Mouse (Mus musculus): Measurements from ENCODE around the gene Hrh3. TPM values are rescaled to one million over a fixed set of nuclear protein-coding genes. Genes with fewer than 3 reads are reported as not detected.

Gene Hrh3
- 21.1 and 25.4 TPM in 2 replicates for polyA plus RNA-seq (2012; rRNA removed)

DNA sequence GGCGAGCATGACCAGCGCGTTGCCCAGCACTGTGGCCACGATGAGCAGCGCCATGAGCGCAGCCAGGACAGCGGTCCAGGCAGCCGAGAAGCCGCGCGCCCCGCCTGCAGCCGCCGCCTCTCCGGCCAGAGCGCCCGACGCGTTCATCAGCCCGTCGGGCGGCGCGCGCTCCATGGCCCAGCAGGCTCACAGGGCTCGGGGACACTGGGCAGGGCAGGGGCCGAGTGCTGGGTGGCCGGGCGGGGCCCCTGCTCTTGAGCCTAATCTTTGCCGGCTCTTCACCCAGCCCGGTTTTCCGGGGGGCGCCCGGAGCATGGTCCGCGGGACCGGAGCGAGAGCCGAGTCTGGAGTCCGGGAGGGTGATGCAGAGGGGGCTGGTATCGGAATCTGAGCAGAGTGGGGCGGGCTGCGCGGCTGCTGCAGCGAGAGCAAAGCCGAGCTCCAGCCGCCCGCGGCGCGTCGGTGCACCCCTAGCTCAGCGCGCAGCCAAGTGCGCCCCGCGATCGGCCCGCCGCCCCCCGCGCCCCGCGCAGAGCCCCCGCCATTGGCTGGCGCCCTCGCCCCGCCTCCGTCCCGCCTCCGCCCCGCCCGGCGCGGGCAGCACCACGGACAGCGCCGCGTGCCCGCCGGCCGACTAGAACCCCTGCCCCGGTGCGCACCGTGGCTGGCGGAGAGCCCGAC, at the start of gene Hrh3:
Gene Hrh3 (minus strand): TSS at position 511 of the 681 bp plus-strand sequence.
- 0 out of 2 replicates have a peak, but pooled peaks cover 1% of the 10 kb centered on the region for H3K27me3 ChIP-seq (ENCODE audit: control insufficient read depth, insufficient read depth, low read length)
- peak; percentile 74 to 75 for DNase-seq
- H3K4me3 ChIP-seq (replicated peaks; ENCODE audit: insufficient read depth, low read depth, low read length): peak within 1 kb of the TSS; percentile 66
- TF ChIP-seq POLR2A (IDR thresholded peaks at IDR 0.05; ENCODE audit: borderline replicate concordance, insufficient read depth, low read length) (peak; percentile 34; the same call in 1 of the 2 replicates), CTCF (IDR thresholded peaks at IDR 0.05; ENCODE audit: borderline replicate concordance, insufficient read depth, low read depth, low read length) (no peak)
- H3K27ac ChIP-seq (ENCODE audit: insufficient read depth, low read length): no peak within 1 kb of the TSS
- 1% methylated on average over 85 of the region's 87 CpGs for WGBS
- no peaks in the 10 kb centered on the region for H3K4me1 ChIP-seq (ENCODE audit: control insufficient read depth, insufficient read depth, low read length)

DNA sequence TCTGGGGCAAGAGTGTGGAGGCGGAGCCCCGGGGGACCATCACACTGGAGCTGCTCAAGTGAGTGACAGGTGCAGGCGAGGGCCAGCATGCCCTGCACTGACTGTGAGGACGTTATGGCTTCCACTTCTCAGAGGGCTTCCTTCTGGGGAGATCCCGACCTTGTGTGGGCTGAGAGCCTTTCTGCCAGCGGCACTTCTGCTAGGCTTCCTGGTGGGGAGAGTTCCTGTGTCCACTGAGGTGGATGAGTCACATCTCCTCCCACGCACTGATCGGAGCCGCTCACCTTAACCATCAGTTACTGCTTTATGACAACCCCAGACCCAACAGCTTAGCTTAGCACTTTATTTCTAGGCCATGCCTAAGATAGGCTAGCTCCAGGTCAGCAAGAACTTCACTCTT, 44.3 kb upstream of the Hrh3 start:
- DNase-seq: peak; percentile 66 to 78
- WGBS: 26% methylated on average over 9 of the region's 9 CpGs
- H3K4me3 ChIP-seq (replicated peaks; ENCODE audit: insufficient read depth, low read depth, low read length): no peak overlapping the region
- TF ChIP-seq POLR2A (IDR thresholded peaks at IDR 0.05; ENCODE audit: borderline replicate concordance, insufficient read depth, low read length) (no peak), CTCF (IDR thresholded peaks at IDR 0.05; ENCODE audit: borderline replicate concordance, insufficient read depth, low read depth, low read length) (no peak)
- H3K27ac ChIP-seq (ENCODE audit: insufficient read depth, low read length): peak overlapping the region; percentile 56
- peaks cover 31% of the 10 kb centered on the region for H3K4me1 ChIP-seq (ENCODE audit: control insufficient read depth, insufficient read depth, low read length)
- no peaks in the 10 kb centered on the region for H3K27me3 ChIP-seq (ENCODE audit: control insufficient read depth, insufficient read depth, low read length)

DNA sequence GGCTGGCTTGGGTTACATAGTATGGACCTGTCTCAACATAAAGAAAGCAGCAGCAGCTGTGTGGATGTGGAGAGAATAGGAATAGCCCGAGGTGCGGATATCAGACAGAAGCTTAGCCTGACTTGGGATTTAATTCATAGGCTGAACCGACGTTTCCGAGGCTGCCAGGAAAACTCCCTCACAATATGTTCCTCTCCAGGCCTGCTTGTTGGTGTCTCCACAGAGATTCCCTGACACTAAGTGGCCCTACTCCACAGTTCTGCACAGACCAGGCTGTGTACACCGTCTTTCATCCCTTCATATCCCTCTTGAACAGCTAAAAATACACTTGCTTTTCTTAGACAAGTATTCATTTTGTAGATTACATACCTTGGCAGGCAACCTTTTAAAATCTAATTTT, 43.1 kb upstream of the Hrh3 start:
- Histone ChIP-seq H3K4me1 (ENCODE audit: control insufficient read depth, insufficient read depth, low read length) (peaks cover 31% of the 10 kb centered on the region), H3K27me3 (ENCODE audit: control insufficient read depth, insufficient read depth, low read length) (no peaks in the 10 kb centered on the region), H3K27ac (ENCODE audit: insufficient read depth, low read length) (peak overlapping the region; percentile 36; the same call in 1 of the 2 replicates), H3K4me3 (replicated peaks; ENCODE audit: insufficient read depth, low read depth, low read length) (no peak overlapping the region)
- 18% methylated on average over 6 of the region's 6 CpGs for WGBS
- peak; percentile 49 to 61 for DNase-seq
- TF ChIP-seq CTCF (IDR thresholded peaks at IDR 0.05; ENCODE audit: borderline replicate concordance, insufficient read depth, low read depth, low read length) (no peak), POLR2A (IDR thresholded peaks at IDR 0.05; ENCODE audit: borderline replicate concordance, insufficient read depth, low read length) (no peak)

DNA sequence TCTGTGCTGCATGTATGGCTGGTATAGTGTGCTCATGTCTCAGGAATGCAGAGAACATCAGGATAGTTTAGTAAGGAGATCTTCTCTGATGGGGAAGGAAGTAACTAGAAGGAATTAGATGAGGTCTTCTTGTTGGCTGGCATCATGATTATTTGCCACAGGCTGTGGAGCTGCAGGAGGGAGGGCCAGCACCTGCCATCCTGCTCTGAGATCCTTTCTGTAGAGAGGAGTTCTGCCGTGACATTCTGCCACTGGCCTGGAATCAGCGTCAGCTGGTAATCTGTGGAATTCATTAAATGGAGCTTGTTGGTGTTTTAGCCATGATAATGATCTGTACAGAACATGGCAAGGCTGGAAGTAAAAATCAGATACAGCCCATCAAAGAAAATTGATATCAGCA, 41.8 kb upstream of the Hrh3 start:
- peak; percentile 67 to 85 for DNase-seq
- Histone ChIP-seq H3K4me3 (replicated peaks; ENCODE audit: insufficient read depth, low read depth, low read length) (no peak overlapping the region), H3K27me3 (ENCODE audit: control insufficient read depth, insufficient read depth, low read length) (no peaks in the 10 kb centered on the region), H3K27ac (ENCODE audit: insufficient read depth, low read length) (peak overlapping the region; percentile 98), H3K4me1 (ENCODE audit: control insufficient read depth, insufficient read depth, low read length) (peaks cover 35% of the 10 kb centered on the region)
- no peak for TF ChIP-seq CTCF (IDR thresholded peaks at IDR 0.05; ENCODE audit: borderline replicate concordance, insufficient read depth, low read depth, low read length)
- no peak for TF ChIP-seq POLR2A (IDR thresholded peaks at IDR 0.05; ENCODE audit: borderline replicate concordance, insufficient read depth, low read length)
- whole genome bisulfite sequencing: 11% methylated on average over 2 of the region's 2 CpGs

DNA sequence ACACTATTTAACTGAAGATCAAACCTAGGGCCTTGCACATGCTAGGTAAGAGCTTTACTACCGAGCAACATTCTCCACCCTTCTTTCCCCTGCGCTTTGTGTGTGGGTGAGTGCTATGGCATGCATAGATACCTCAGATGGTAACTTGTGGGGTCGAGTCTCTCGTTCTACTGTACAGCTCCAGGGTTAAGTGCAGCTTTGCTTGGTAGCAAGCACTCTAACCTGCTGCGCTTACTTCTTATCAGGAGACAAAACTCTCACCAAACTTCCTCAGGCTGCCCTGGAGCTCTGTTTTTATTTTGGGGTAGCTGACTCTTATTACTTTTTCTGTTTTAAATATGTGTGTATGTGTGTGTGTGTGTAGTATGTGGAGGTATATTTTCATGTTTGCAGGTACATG, 31.1 kb upstream of the Hrh3 start:
- no peak for TF ChIP-seq CTCF (IDR thresholded peaks at IDR 0.05; ENCODE audit: borderline replicate concordance, insufficient read depth, low read depth, low read length)
- no peak for TF ChIP-seq POLR2A (IDR thresholded peaks at IDR 0.05; ENCODE audit: borderline replicate concordance, insufficient read depth, low read length)
- DNase-seq: no peak
- 88% methylated on average over 5 of the region's 5 CpGs for WGBS
- H3K4me3 ChIP-seq (replicated peaks; ENCODE audit: insufficient read depth, low read depth, low read length): no peak overlapping the region
- H3K27me3 ChIP-seq (ENCODE audit: control insufficient read depth, insufficient read depth, low read length): no peaks in the 10 kb centered on the region
- no peak overlapping the region for H3K27ac ChIP-seq (ENCODE audit: insufficient read depth, low read length)
- H3K4me1 ChIP-seq (ENCODE audit: control insufficient read depth, insufficient read depth, low read length): peaks cover 5% of the 10 kb centered on the region

DNA sequence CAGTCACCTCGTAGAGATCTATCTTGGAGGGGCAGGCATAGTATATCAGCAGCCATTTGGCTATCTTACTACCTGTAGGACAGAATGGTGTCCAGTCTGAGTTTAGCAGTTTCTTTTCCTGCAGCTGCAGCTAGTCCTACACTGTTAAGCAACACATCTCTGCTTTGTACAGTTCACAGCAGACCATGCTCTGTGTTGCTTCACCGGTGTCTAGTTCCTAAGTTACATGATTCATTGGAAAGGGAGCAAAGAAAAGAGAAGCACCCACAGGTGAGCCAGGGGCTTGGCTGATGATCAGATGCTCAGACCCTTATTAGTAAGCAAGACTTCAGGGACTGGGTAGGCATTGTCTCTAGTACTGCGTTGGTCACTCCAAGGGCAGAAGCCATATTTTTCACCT, 29.6 kb upstream of the Hrh3 start:
- Histone ChIP-seq H3K4me1 (ENCODE audit: control insufficient read depth, insufficient read depth, low read length) (peaks cover 5% of the 10 kb centered on the region), H3K27ac (ENCODE audit: insufficient read depth, low read length) (no peak overlapping the region), H3K27me3 (ENCODE audit: control insufficient read depth, insufficient read depth, low read length) (no peaks in the 10 kb centered on the region), H3K4me3 (replicated peaks; ENCODE audit: insufficient read depth, low read depth, low read length) (no peak overlapping the region)
- no peak for TF ChIP-seq CTCF (IDR thresholded peaks at IDR 0.05; ENCODE audit: borderline replicate concordance, insufficient read depth, low read depth, low read length)
- TF ChIP-seq POLR2A (IDR thresholded peaks at IDR 0.05; ENCODE audit: borderline replicate concordance, insufficient read depth, low read length): no peak
- DNase-seq: no peak
- WGBS: 72% methylated on average over 3 of the region's 3 CpGs

DNA sequence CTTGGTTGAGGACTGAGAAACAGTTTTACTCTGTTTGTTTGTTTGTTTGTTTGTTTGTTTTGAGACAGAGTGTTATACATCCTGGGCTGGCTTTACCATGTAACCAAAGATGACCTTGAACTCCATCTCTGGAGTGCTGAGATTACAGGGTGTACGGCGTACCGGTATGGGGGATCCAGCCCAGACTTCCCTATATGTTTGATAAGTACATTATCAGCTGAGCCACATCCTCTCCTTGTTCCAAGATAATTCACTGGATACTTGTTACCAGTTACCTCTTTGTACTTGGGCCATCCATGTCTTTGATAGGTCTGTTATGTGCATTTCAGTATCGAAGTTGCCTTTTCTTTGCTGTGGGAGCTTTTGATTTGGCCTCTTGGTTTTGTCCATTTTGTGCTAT, 28.9 kb upstream of the Hrh3 start:
- no peak for TF ChIP-seq POLR2A (IDR thresholded peaks at IDR 0.05; ENCODE audit: borderline replicate concordance, insufficient read depth, low read length)
- no peak for TF ChIP-seq CTCF (IDR thresholded peaks at IDR 0.05; ENCODE audit: borderline replicate concordance, insufficient read depth, low read depth, low read length)
- DNase-seq: no peak
- H3K4me1 ChIP-seq (ENCODE audit: control insufficient read depth, insufficient read depth, low read length): peaks cover 6% of the 10 kb centered on the region
- 96% methylated on average over 4 of the region's 4 CpGs for WGBS
- H3K27me3 ChIP-seq (ENCODE audit: control insufficient read depth, insufficient read depth, low read length): no peaks in the 10 kb centered on the region
- H3K4me3 ChIP-seq (replicated peaks; ENCODE audit: insufficient read depth, low read depth, low read length): no peak overlapping the region
- no peak overlapping the region for H3K27ac ChIP-seq (ENCODE audit: insufficient read depth, low read length)

DNA sequence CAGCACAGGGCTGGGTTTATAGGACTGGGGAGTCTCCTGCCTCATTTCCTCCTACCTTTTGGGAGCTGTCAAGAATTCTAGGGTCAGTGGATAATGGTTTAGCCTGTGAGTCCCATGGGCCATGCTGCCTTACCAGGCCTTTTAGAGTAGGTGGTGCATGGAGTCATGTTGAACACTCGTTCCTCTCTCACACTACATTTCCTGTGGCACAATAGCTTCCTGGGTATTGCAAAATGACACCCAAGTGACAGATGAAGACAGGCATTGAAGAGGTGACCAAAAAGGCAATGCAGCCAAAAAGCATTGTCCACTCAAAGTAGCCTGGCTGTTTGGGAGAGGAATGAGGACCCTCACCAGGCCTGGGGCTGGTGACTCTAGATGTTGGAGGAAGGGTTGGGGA, 23.4 kb upstream of the Hrh3 start:
- no peak for TF ChIP-seq POLR2A (IDR thresholded peaks at IDR 0.05; ENCODE audit: borderline replicate concordance, insufficient read depth, low read length)
- no peak for TF ChIP-seq CTCF (IDR thresholded peaks at IDR 0.05; ENCODE audit: borderline replicate concordance, insufficient read depth, low read depth, low read length)
- Histone ChIP-seq H3K4me3 (replicated peaks; ENCODE audit: insufficient read depth, low read depth, low read length) (no peak overlapping the region), H3K27ac (ENCODE audit: insufficient read depth, low read length) (no peak overlapping the region), H3K4me1 (ENCODE audit: control insufficient read depth, insufficient read depth, low read length) (peaks cover 37% of the 10 kb centered on the region), H3K27me3 (ENCODE audit: control insufficient read depth, insufficient read depth, low read length) (no peaks in the 10 kb centered on the region)
- 32% methylated on average over 1 of the region's 1 CpGs for WGBS
- no peak for DNase-seq

Data from cerebellum, adult 2 months (tissue).